8 mouse cellular contexts compared by ENCODE assay signal in the genomic region with DNA sequence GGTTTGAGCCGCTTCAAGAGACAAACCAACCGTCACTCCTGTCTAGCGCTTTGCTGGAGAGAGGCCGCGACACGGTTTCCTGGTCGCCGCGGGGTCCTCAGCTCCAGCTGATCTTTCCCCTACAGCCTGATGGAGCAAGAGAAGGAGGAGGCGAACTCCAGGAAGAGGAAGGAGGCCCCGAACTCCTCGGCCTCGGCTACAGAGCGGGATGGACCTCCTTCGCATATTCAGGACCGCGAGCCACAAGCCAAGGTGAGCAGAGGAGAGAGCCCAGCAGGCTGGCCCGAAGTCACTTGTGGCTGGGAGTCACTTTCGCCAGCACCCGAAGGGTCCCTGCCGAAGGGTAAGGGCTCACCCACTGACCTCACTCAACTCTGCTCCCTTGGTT. TPM values are rescaled to one million over a fixed set of nuclear protein-coding genes. Genes with fewer than 3 reads are reported as not detected.
DNase-seq lines count a peak whose midpoint lies in the region; ATAC-seq and TF ChIP-seq lines count a peak whose summit lies in the region.

No protein-coding gene starts in this region.

- no peaks in the 10 kb centered on the region for H3K27me3 ChIP-seq in spleen, adult 2 months (ENCODE audit: control insufficient read depth, insufficient read depth, low read length)
- no peaks in the 10 kb centered on the region for H3K27me3 ChIP-seq in limb, embryonic 15.5 days
- no peaks in the 10 kb centered on the region for H3K27me3 ChIP-seq in neural tube, embryonic 15.5 days (replicated peaks)

- peak; percentile 14 for DNase-seq in adrenal gland, adult 8-10 months
- DNase-seq in adrenal gland, adult 18-20 months (ENCODE audit: low spot score in 2 of 2): no peak
- DNase-seq in spleen, adult 2 months (ENCODE audit: low read depth in 1 of 2, low spot score in 2 of 2): peak in 1 of 2 experiments; percentile 14
- no peak for DNase-seq in spleen, adult 18-20 months
- no peak for DNase-seq in urinary bladder, postnatal 25 days (ENCODE audit: low spot score)
- DNase-seq in left cerebral cortex, postnatal 25 days (ENCODE audit: low spot score in 2 of 2): no peak

- no peak for TF ChIP-seq POLR2A in spleen, adult 2 months (IDR thresholded peaks at IDR 0.05; ENCODE audit: low read depth, low read length)

- no peaks in the 10 kb centered on the region; the same call in 1 of the 2 replicates for H3K4me1 ChIP-seq in spleen, adult 2 months (ENCODE audit: control insufficient read depth, insufficient read depth, insufficient read length)
- peaks cover 12% of the 10 kb centered on the region; the same call in 1 of the 2 replicates for H3K4me1 ChIP-seq in limb, embryonic 15.5 days
- H3K4me1 ChIP-seq in neural tube, embryonic 15.5 days: peaks cover 22% of the 10 kb centered on the region

- peak overlapping the region; percentile 82 for H3K4me3 ChIP-seq in spleen, adult 2 months (ENCODE audit: extremely low read depth, insufficient read depth, insufficient read length)
- H3K4me3 ChIP-seq in limb, embryonic 15.5 days: peak overlapping the region; percentile 73
- H3K4me3 ChIP-seq in neural tube, embryonic 15.5 days (replicated peaks): peak overlapping the region; percentile 79

- H3K9me3 ChIP-seq in limb, embryonic 15.5 days: no peaks in the 10 kb centered on the region
- H3K9me3 ChIP-seq in neural tube, embryonic 15.5 days (replicated peaks): no peaks in the 10 kb centered on the region

- peak; percentile 81 for ATAC-seq in limb, embryonic 15.5 days (ENCODE audit: insufficient number of reproducible peaks, low FRiP score, low TSS enrichment, low read depth)
- peak; percentile 82 for ATAC-seq in neural tube, embryonic 15.5 days (ENCODE audit: low FRiP score)

- H3K9ac ChIP-seq in limb, embryonic 15.5 days: peak overlapping the region; percentile 62
- H3K9ac ChIP-seq in neural tube, embryonic 15.5 days (replicated peaks): peak overlapping the region; percentile 75

- TF ChIP-seq CTCF in spleen, adult 2 months (IDR thresholded peaks at IDR 0.05; ENCODE audit: extremely low read depth, insufficient read depth, insufficient read length, insufficient replicate concordance): no peak

- peak overlapping the region; percentile 77 for H3K4me2 ChIP-seq in limb, embryonic 15.5 days
- H3K4me2 ChIP-seq in neural tube, embryonic 15.5 days: peak overlapping the region; percentile 92

- intact Hi-C loops in left cerebral cortex, postnatal 25 days (cut with DNase I): no loop called here

- WGBS in spleen, adult 2 months: under 1% methylated on average over 21 of the region's 21 CpGs
- WGBS in limb, embryonic 15.5 days: under 1% methylated on average over 21 of the region's 21 CpGs
- under 1% methylated on average over 21 of the region's 21 CpGs for WGBS in neural tube, embryonic 15.5 days

- no peaks in the 10 kb centered on the region; the same call in 1 of the 2 replicates for H3K36me3 ChIP-seq in spleen, adult 2 months (ENCODE audit: control insufficient read depth, insufficient read depth, low read length)
- peaks cover 16% of the 10 kb centered on the region for H3K36me3 ChIP-seq in limb, embryonic 15.5 days
- H3K36me3 ChIP-seq in neural tube, embryonic 15.5 days: peaks cover 7% of the 10 kb centered on the region

- H3K27ac ChIP-seq in spleen, adult 2 months (ENCODE audit: insufficient read depth, low read length): peak overlapping the region; percentile 2; the same call in 1 of the 2 replicates
- H3K27ac ChIP-seq in limb, embryonic 15.5 days: peak overlapping the region; percentile 79
- H3K27ac ChIP-seq in neural tube, embryonic 15.5 days (replicated peaks): peak overlapping the region; percentile 79

RNA-seq across cellular contexts. Expression of gene Eri2, which starts 0.4 kb away (rescaled TPM):
- 1 to 10 TPM; 5.5 to 9.3 (median 6.7) TPM for total RNA-seq in adrenal gland, adult 8-10 months (2022)
- total RNA-seq in adrenal gland, adult 18-20 months (2021): 1 to 10 TPM; 5.8 to 6.6 TPM
- polyA plus RNA-seq in spleen, adult 2 months (2012; rRNA removed): 0.46 and 0.65 TPM in 2 replicates
- polyA plus RNA-seq in limb, embryonic 15.5 days (2015; fragmentation: Nextera tagmentation; extraction: Ambion mirVana): 16.9 and 20.3 TPM in 2 replicates
- polyA plus RNA-seq in neural tube, embryonic 15.5 days (2015; fragmentation: Nextera tagmentation; extraction: Ambion mirVana): 15.3 and 16.2 TPM in 2 replicates
- total RNA-seq in left cerebral cortex, postnatal 25 days (2021): 1 to 10 TPM; 7.7 to 8.4 TPM

RNA-seq across cellular contexts. Expression of gene Rexo5, which starts 0.4 kb away (rescaled TPM):
- 10 to 100 TPM in 2 of 4 experiments, 1 to 10 TPM in 2; 5.1 to 11.7 (median 9.6) TPM for total RNA-seq in adrenal gland, adult 8-10 months (2022)
- 1 to 10 TPM; 4.5 to 7.5 TPM for total RNA-seq in adrenal gland, adult 18-20 months (2021)
- 2.0 and 2.4 TPM in 2 replicates for polyA plus RNA-seq in spleen, adult 2 months (2012; rRNA removed)
- 19.4 and 23.0 TPM in 2 replicates for polyA plus RNA-seq in limb, embryonic 15.5 days (2015; fragmentation: Nextera tagmentation; extraction: Ambion mirVana)
- polyA plus RNA-seq in neural tube, embryonic 15.5 days (2015; fragmentation: Nextera tagmentation; extraction: Ambion mirVana): 6.0 and 15.7 TPM in 2 replicates
- 1 to 10 TPM in 1 of 2 experiments, under 1 TPM in 1; 0.55 to 2.2 TPM for total RNA-seq in left cerebral cortex, postnatal 25 days (2021)

RNA-seq across cellular contexts. Expression of gene Acsm3, which starts 33.5 kb away (rescaled TPM):
- total RNA-seq in adrenal gland, adult 8-10 months (2022): 10 to 100 TPM in 2 of 4 experiments, 1 to 10 TPM in 2; 3.2 to 37.5 (median 17.3) TPM
- total RNA-seq in adrenal gland, adult 18-20 months (2021): 10 to 100 TPM; 41.2 to 49.2 TPM
- not detected in 2 replicates for polyA plus RNA-seq in spleen, adult 2 months (2012; rRNA removed)
- 0.37 and 0.62 TPM in 2 replicates for polyA plus RNA-seq in limb, embryonic 15.5 days (2015; fragmentation: Nextera tagmentation; extraction: Ambion mirVana)
- 0.51 TPM in 1 of 2 replicates, not detected in the other for polyA plus RNA-seq in neural tube, embryonic 15.5 days (2015; fragmentation: Nextera tagmentation; extraction: Ambion mirVana)
- total RNA-seq in left cerebral cortex, postnatal 25 days (2021): not detected

Comparison
In these comparisons a context has a peak if more than half of its experiments do, and no peak if none do; other contexts are left out.
1. H3K27ac ChIP-seq: peak in every context shown above with its lines; median percentile 79 in limb, embryonic 15.5 days; 79 in neural tube, embryonic 15.5 days; 2 in spleen, adult 2 months.
2. RNA of gene Acsm3, which starts 33.5 kb away (total RNA-seq): 41.2 to 49.2 TPM in adrenal gland, adult 18-20 months and 3.2 to 37.5 TPM in adrenal gland, adult 8-10 months; not detected in left cerebral cortex, postnatal 25 days; every median in the first group is over 4 times any median in the second.
3. Peak in every context shown above with its lines, with median percentiles within 50 percentile points of each other: H3K4me3 ChIP-seq.